Mouse (Mus musculus) myocyte (in vitro differentiated cells): ENCODE data around the gene Rtl10.

Experiments used
- E2F4 ChIP-seq: IDR thresholded peaks from one replicate; pipeline ENCODE4 v1.6.1; 2011; ENCODE audit warnings: mild to moderate bottlenecking, control low read depth, moderate library complexity; ENCODE audit not compliant: insufficient read depth
- MAX ChIP-seq: IDR thresholded peaks from one replicate; pipeline ENCODE4 v1.6.1; 2011; ENCODE audit warnings: low read depth, mild to moderate bottlenecking, control low read depth
- MYOD1 ChIP-seq, 3 experiments: IDR thresholded peaks; one replicate each; pipeline ENCODE4 v1.6.1; 2011; ENCODE audit warnings: control low read depth in 2 of 3, low read depth in 2 of 3, mild to moderate bottlenecking in 2 of 3, moderate library complexity in 1 of 3; ENCODE audit not compliant: insufficient read length in 2 of 3, control insufficient read depth in 1 of 3
- MYOG ChIP-seq, 3 experiments: IDR thresholded peaks; one replicate each; pipeline ENCODE4 v1.6.1; 2011; ENCODE audit warnings: control low read depth in 2 of 3, low read depth in 2 of 3, mild to moderate bottlenecking in 2 of 3; ENCODE audit not compliant: insufficient read length in 2 of 3, control insufficient read depth in 1 of 3, insufficient read depth in 1 of 3
- POLR2A ChIP-seq: IDR thresholded peaks from one replicate; pipeline ENCODE4 v1.6.1; 2011; ENCODE audit warnings: low read depth, mild to moderate bottlenecking, control low read depth, moderate library complexity; ENCODE audit not compliant: insufficient read length
- POLR2AphosphoS2 ChIP-seq: IDR thresholded peaks from one replicate; pipeline ENCODE4 v1.6.1; 2011; ENCODE audit warnings: low read depth, control low read depth; ENCODE audit not compliant: insufficient read length
- REST ChIP-seq: IDR thresholded peaks from one replicate; pipeline ENCODE4 v1.6.1; 2011; ENCODE audit warnings: mild to moderate bottlenecking, control low read depth, moderate library complexity; ENCODE audit not compliant: insufficient read depth, insufficient read length
- SRF ChIP-seq: IDR thresholded peaks from one replicate; pipeline ENCODE4 v1.6.1; 2011; ENCODE audit warnings: low read depth; ENCODE audit not compliant: control insufficient read depth, insufficient read length
- TCF12 ChIP-seq: IDR thresholded peaks from one replicate; pipeline ENCODE4 v1.6.1; 2011; ENCODE audit warnings: mild to moderate bottlenecking, control low read depth; ENCODE audit not compliant: poor library complexity, insufficient read depth, severe bottlenecking
- TCF3 ChIP-seq: IDR thresholded peaks from one replicate; pipeline ENCODE4 v1.6.1; 2011; ENCODE audit warnings: low read depth, control low read depth; ENCODE audit not compliant: insufficient read length
- USF1 ChIP-seq: IDR thresholded peaks from one replicate; pipeline ENCODE4 v1.6.1; 2011; ENCODE audit warnings: low read depth, mild to moderate bottlenecking, control low read depth, moderate library complexity

DNA sequence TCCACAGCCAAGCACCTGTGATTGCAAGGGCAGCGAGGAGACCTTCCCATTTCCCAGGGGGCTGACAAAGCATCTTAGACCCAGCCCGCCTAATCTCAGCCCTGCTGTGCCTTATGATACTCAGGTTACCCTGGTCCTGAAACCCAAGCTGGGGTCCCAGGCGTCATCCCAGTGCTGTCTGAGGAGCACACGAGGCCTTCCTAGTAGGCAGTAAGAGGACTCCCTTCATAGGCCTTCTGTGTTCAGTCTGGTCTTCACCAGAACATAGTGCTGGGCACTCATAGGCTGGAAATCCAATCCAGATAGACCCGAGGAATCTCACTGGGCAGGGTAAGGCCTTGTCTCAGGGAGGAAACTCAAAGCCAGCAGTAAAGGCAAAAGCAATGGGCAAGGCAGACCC is 14.9 kb upstream of the Rtl10 start:
- TF ChIP-seq MYOD1 (IDR thresholded peaks at IDR 0.05; ENCODE audit: control insufficient read depth in 1 of 3, insufficient read length in 2 of 3, low read depth in 2 of 3) (peak in 1 of 3 experiments; percentile 12), POLR2A (no peak), REST (no peak), USF1 (no peak), POLR2AphosphoS2 (no peak), TCF3 (no peak), TCF12 (no peak), MAX (no peak), MYOG (IDR thresholded peaks at IDR 0.05; ENCODE audit: control insufficient read depth in 1 of 3, insufficient read depth in 1 of 3, insufficient read length in 2 of 3, low read depth in 2 of 3) (no peak), SRF (no peak), E2F4 (no peak)
